Comparison of ENCODE assay signal across 15 mouse cellular contexts in genomic region chr12:39667701-39668100, GRCm38 (mm10).
"Had no signal": no experiment of that assay in that cellular context is flagged by ENCODE, and none has a peak within 500 bp of the region (broad histone marks: within the 10 kb centered on the region; RNA-seq: fewer than 3 reads in every experiment).

No protein-coding gene starts in this region.

- H3K4me3 ChIP-seq: limb, embryonic 15.5 days; liver, embryonic 12.5 days; myocyte; neural tube, embryonic 12.5 days; stomach, embryonic 15.5 days had no signal

- ATAC-seq: liver, embryonic 12.5 days had no signal

- H3K9ac ChIP-seq: limb, embryonic 15.5 days; liver, embryonic 12.5 days; lung, embryonic 14.5 days; neural tube, embryonic 12.5 days; stomach, embryonic 15.5 days had no signal

- H3K9me3 ChIP-seq: limb, embryonic 15.5 days; liver, embryonic 12.5 days; neural tube, embryonic 12.5 days; stomach, embryonic 15.5 days had no signal

- H3K4me2 ChIP-seq: limb, embryonic 15.5 days; liver, embryonic 12.5 days; lung, embryonic 14.5 days; neural tube, embryonic 12.5 days; stomach, embryonic 15.5 days had no signal

- H3K36me3 ChIP-seq: limb, embryonic 15.5 days; liver, embryonic 12.5 days; neural tube, embryonic 12.5 days; stomach, embryonic 15.5 days had no signal

- DNase-seq: kidney, adult 8-10 months; kidney, postnatal 25 days; layer of hippocampus, adult 9-11 months; layer of hippocampus, postnatal 36 days; lung, embryonic 14.5 days; lung, postnatal 10 days; lung, postnatal 4 days; retina, postnatal 1 day; right cerebral cortex, postnatal 14 days; thymus, postnatal 4 days had no signal

- H3K4me1 ChIP-seq: limb, embryonic 15.5 days; liver, embryonic 12.5 days; stomach, embryonic 15.5 days had no signal

- H3K27ac ChIP-seq: limb, embryonic 15.5 days; liver, embryonic 12.5 days; neural tube, embryonic 12.5 days; stomach, embryonic 15.5 days had no signal

- H3K27me3 ChIP-seq: limb, embryonic 15.5 days; liver, embryonic 12.5 days; neural tube, embryonic 12.5 days; stomach, embryonic 15.5 days had no signal
